Mouse (Mus musculus) embryonic facial prominence, embryonic 12.5 days (tissue): ENCODE results near the gene Nup214. TPM values are rescaled to one million over a fixed set of nuclear protein-coding genes. Genes with fewer than 3 reads are reported as not detected.

Source experiments
- ATAC-seq: fragments of 200-750 bp; cut with Nextera tagmentation; 2 replicates; pipeline ENCODE4 v1.8.0; 2017; ENCODE audit not compliant: insufficient number of reproducible peaks, insufficient read depth, low FRiP score, low TSS enrichment
- H3K27ac ChIP-seq: fragments of 300-500 bp; sonication (generic); 2 replicates; pipeline ENCODE4 v1.5.1; 2016; ENCODE audit warnings: mild to moderate bottlenecking
- H3K27me3 ChIP-seq: fragments of 300-500 bp; sonication (generic); 2 replicates; pipeline ENCODE4 v1.6.1; 2016; ENCODE audit warnings: mild to moderate bottlenecking, moderate library complexity
- H3K36me3 ChIP-seq: fragments of 300-500 bp; sonication (generic); 2 replicates; pipeline ENCODE4 v1.6.1; 2016; ENCODE audit warnings: mild to moderate bottlenecking
- H3K4me1 ChIP-seq: fragments of 300-500 bp; sonication (generic); 2 replicates; pipeline ENCODE4 v1.6.1; 2016
- H3K4me2 ChIP-seq: fragments of 300-500 bp; sonication (generic); replicated peaks from 2 replicates; pipeline ENCODE4 v1.6.1; 2016; ENCODE audit warnings: mild to moderate bottlenecking, moderate library complexity
- H3K4me3 ChIP-seq: fragments of 300-500 bp; sonication (generic); 2 replicates; pipeline ENCODE4 v1.5.1; 2016; ENCODE audit warnings: mild to moderate bottlenecking
- H3K9ac ChIP-seq: fragments of 300-500 bp; sonication (generic); 2 replicates; pipeline ENCODE4 v1.6.1; 2016; ENCODE audit warnings: mild to moderate bottlenecking, moderate library complexity
- H3K9me3 ChIP-seq: fragments of 300-500 bp; sonication (generic); 2 replicates; pipeline ENCODE4 v1.6.1; 2016; ENCODE audit warnings: mild to moderate bottlenecking, moderate library complexity
- WGBS: fragments of 180-500 bp; shearing (Covaris S2); methylation state at CpG from one replicate; pipeline ENCODE4 v1.1.7; 2016; 5-methylcytosine and 5-hydroxymethylcytosine counted together
- polyA plus RNA-seq: library from polyadenylated mRNA; unstranded; fragments of >200 nt; fragmentation: Nextera tagmentation; extraction: Ambion mirVana; gene quantifications from 2 replicates; pipeline ENCODE4 v1.2.1, GENCODE M21; 2016

The Nup214 gene
- polyA plus RNA-seq, 1 experiment from 2014 or later: 81.1 TPM

DNA sequence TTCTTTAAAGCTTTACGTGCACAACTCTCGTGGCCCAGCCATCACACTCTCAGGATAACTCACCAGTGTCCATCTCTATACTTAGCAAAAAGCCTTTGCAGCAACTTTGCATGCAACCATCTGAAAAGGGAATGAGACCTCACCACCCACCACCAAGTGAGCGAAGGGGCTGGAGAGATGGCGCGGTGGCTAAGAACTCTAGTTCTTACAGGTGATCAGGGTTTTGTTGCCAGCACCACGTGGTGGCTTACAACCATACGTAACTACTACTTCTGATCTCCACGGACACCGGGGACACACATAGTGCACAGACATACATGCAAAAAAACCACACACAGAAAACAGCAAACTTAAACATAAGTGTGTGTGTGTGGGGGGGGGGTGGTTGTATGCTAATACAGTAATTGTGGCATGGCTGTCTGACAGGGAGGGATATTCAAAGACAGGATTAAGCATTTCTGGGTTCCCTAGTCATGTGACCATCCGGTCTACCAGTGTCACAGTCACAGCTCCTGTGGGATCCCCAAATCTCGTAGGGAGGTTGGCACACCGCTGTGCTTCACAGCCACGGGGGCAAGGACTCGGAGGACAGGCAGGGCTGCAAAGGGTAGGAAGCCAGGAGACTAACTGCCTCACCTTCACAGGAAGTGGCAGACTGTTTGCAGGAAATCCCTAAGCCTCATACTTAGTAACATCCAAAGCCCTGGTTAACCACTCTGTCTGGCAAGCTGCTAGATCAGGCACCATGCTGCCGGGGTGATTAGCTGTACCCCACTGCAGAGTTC lies 88.6 kb downstream of the Nup214 start:
- H3K4me3 ChIP-seq: no peak overlapping the region
- H3K9me3 ChIP-seq: no peaks in the 10 kb centered on the region
- H3K27ac ChIP-seq: no peak overlapping the region
- H3K36me3 ChIP-seq: no peaks in the 10 kb centered on the region
- 0 out of 2 replicates have a peak, but pooled peaks cover 13% of the 10 kb centered on the region for H3K4me1 ChIP-seq
- H3K9ac ChIP-seq: no peak overlapping the region
- ATAC-seq: no peak
- WGBS: 86% methylated on average over 15 of the region's 15 CpGs
- no peak overlapping the region for H3K4me2 ChIP-seq
- no peaks in the 10 kb centered on the region for H3K27me3 ChIP-seq

DNA sequence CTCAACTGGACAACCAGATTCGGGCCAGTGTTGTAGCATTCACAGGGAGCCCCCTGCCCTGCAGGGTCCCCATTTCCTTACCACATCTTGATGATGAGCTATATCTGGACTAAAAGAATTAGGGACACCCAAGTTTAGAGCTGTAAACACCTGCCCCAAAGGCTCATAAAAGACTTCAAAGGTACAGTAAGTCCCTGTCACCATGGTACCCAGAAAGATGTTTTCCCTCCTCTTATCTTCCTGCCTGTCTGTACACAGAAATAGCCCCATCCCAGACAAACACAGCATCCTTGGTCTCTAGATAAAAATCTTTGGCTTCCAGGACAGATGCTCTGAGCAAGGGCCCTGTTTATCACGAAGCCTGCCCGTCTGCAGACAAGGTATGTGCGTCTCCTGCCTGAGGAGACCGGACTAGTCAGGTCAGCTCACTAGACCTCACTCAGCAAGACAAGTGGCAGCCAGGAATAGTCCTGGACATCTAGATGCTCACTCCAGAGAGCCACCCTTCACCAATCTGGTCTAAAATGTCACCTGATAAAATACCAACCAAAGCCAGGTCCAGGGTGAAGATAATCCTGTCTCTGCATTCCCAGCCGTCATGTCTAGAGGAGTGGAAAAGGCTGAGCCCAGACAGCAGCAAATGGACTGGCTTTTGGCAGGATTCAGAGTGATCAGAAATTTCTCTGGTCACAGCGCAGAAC lies 89.4 kb downstream of the Nup214 start:
- 84% methylated on average over 7 of the region's 7 CpGs for WGBS
- H3K9me3 ChIP-seq: no peaks in the 10 kb centered on the region
- H3K27ac ChIP-seq: no peak overlapping the region
- no peak overlapping the region for H3K4me2 ChIP-seq
- no peak overlapping the region for H3K4me3 ChIP-seq
- no peaks in the 10 kb centered on the region for H3K27me3 ChIP-seq
- H3K4me1 ChIP-seq: 0 out of 2 replicates have a peak, but pooled peaks cover 16% of the 10 kb centered on the region
- no peak for ATAC-seq
- H3K36me3 ChIP-seq: no peaks in the 10 kb centered on the region
- H3K9ac ChIP-seq: no peak overlapping the region

GRCm38 (mm10) chr2:32064913-32065312 lies 90.7 kb downstream of the Nup214 start:
- Histone ChIP-seq H3K36me3 (no peaks in the 10 kb centered on the region), H3K9me3 (no peaks in the 10 kb centered on the region), H3K27ac (no peak overlapping the region), H3K27me3 (0 out of 2 replicates have a peak, but pooled peaks cover 4% of the 10 kb centered on the region), H3K4me2 (no peak overlapping the region), H3K4me1 (0 out of 2 replicates have a peak, but pooled peaks cover 19% of the 10 kb centered on the region), H3K4me3 (no peak overlapping the region), H3K9ac (no peak overlapping the region)
- ATAC-seq: no peak
- 71% methylated on average over 13 of the region's 13 CpGs for WGBS

DNA sequence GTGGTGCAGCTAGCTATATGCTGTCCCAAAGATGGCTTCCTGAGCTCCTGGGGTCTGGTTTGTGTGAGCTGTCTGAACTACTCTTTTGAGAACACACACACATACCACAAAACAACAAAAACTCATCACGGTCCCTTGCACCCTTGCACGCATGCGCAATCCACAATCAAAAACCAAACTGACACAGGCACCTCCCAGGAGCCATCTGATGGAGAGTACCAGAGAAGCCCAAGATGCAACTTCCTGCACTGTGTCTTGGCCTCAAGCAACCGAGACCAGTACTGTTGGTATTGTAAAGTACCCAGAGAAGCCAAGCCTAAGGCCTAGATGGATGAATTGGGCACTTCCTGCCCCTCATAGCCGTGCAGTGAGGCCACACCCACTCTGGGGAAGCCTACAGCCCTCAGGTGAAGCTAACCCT lies 91.1 kb downstream of the Nup214 start:
- 0 out of 2 replicates have a peak, but pooled peaks cover 16% of the 10 kb centered on the region for H3K4me1 ChIP-seq
- 0 out of 2 replicates have a peak, but pooled peaks cover 4% of the 10 kb centered on the region for H3K27me3 ChIP-seq
- no peak for ATAC-seq
- no peak overlapping the region for H3K4me2 ChIP-seq
- 69% methylated on average over 5 of the region's 5 CpGs for WGBS
- H3K27ac ChIP-seq: no peak overlapping the region
- no peak overlapping the region for H3K4me3 ChIP-seq
- H3K9me3 ChIP-seq: no peaks in the 10 kb centered on the region
- no peak overlapping the region for H3K9ac ChIP-seq
- H3K36me3 ChIP-seq: no peaks in the 10 kb centered on the region

- 80% methylated on average over 4 of the region's 4 CpGs for WGBS
- no peaks in the 10 kb centered on the region for H3K9me3 ChIP-seq
- H3K36me3 ChIP-seq: no peaks in the 10 kb centered on the region
- H3K4me2 ChIP-seq: no peak overlapping the region
- H3K4me3 ChIP-seq: no peak overlapping the region
- H3K4me1 ChIP-seq: 0 out of 2 replicates have a peak, but pooled peaks cover 13% of the 10 kb centered on the region
- 0 out of 2 replicates have a peak, but pooled peaks cover 4% of the 10 kb centered on the region for H3K27me3 ChIP-seq
- ATAC-seq: no peak
- no peak overlapping the region for H3K27ac ChIP-seq
- no peak overlapping the region for H3K9ac ChIP-seq
Observed at GRCm38 (mm10) chr2:32066005-32066404, 91.8 kb downstream of the Nup214 start.

GRCm38 (mm10) chr2:32068811-32069607 lies 94.8 kb downstream of the Nup214 start:
- Histone ChIP-seq H3K36me3 (no peaks in the 10 kb centered on the region), H3K9me3 (no peaks in the 10 kb centered on the region), H3K4me1 (0 out of 2 replicates have a peak, but pooled peaks cover 13% of the 10 kb centered on the region), H3K27ac (no peak overlapping the region), H3K4me3 (no peak overlapping the region), H3K9ac (no peak overlapping the region), H3K4me2 (peak overlapping the region; percentile 34), H3K27me3 (0 out of 2 replicates have a peak, but pooled peaks cover 4% of the 10 kb centered on the region)
- WGBS: 54% methylated on average over 31 of the region's 31 CpGs
- ATAC-seq: no peak

DNA sequence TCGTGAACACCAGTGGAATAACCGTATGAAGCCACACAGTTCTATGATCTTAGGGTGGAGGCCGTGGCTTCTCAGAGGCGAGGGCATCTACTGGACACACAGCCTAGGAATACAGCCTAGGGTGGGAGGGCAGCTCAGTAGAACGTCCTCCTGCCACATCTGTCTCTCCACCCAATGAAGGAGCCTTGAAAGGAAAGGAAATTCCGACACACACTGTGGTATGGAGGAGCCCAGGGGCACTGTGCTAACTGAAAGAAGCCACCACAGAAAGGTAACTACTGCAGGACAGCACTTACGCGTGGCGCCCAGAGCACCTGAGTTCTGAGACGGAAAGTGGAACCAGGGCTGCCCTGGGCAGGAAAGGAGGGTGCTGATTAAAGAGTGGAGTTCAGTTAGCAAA lies 96.5 kb downstream of the Nup214 start:
- Histone ChIP-seq H3K9ac (no peak overlapping the region), H3K27me3 (0 out of 2 replicates have a peak, but pooled peaks cover 4% of the 10 kb centered on the region), H3K4me3 (no peak overlapping the region), H3K4me2 (no peak overlapping the region), H3K36me3 (no peaks in the 10 kb centered on the region), H3K4me1 (0 out of 2 replicates have a peak, but pooled peaks cover 10% of the 10 kb centered on the region), H3K27ac (no peak overlapping the region), H3K9me3 (no peaks in the 10 kb centered on the region)
- no peak for ATAC-seq
- WGBS: 89% methylated on average over 10 of the region's 10 CpGs

DNA sequence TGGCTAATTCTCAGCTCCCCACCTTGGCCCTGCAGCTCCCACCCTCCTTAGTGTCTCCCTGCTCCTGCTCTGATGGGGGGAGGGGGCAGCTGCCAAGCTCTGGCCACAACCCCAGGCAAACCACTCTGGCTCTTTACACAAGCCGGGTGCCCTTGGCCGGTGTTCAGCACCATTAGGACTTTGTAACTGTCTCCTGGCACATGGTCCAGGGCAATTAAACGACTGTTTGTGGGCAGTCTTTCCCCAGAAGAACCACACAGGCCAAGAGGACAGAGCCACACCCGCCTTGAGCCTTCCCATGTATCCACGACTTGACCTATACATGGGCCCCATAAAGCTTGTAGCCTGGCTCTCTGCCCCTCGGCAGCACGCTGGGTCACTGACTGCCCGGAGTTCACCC lies 100.2 kb downstream of the Nup214 start:
- Histone ChIP-seq H3K36me3 (no peaks in the 10 kb centered on the region), H3K4me3 (no peak overlapping the region), H3K4me1 (peaks cover 8% of the 10 kb centered on the region; the same call in 1 of the 2 replicates), H3K27me3 (0 out of 2 replicates have a peak, but pooled peaks cover under 1% of the 10 kb centered on the region), H3K27ac (no peak overlapping the region), H3K9me3 (no peaks in the 10 kb centered on the region), H3K9ac (no peak overlapping the region), H3K4me2 (no peak overlapping the region)
- 69% methylated on average over 8 of the region's 8 CpGs for WGBS
- no peak for ATAC-seq

GRCm38 (mm10) chr2:32075368-32075767 lies 101.1 kb downstream of the Nup214 start:
- Histone ChIP-seq H3K4me3 (no peak overlapping the region), H3K27ac (no peak overlapping the region), H3K4me2 (no peak overlapping the region), H3K4me1 (peaks cover 8% of the 10 kb centered on the region; the same call in 1 of the 2 replicates), H3K9ac (no peak overlapping the region), H3K27me3 (no peaks in the 10 kb centered on the region), H3K36me3 (no peaks in the 10 kb centered on the region), H3K9me3 (no peaks in the 10 kb centered on the region)
- no peak for ATAC-seq
- WGBS: 57% methylated on average over 7 of the region's 7 CpGs

- no peak overlapping the region for H3K4me3 ChIP-seq
- 0 out of 2 replicates have a peak overlapping the region, but pooled peaks have one; percentile 46 for H3K27ac ChIP-seq
- no peak overlapping the region for H3K9ac ChIP-seq
- H3K27me3 ChIP-seq: peaks cover 19% of the 10 kb centered on the region
- H3K9me3 ChIP-seq: no peaks in the 10 kb centered on the region
- WGBS: 83% methylated on average over 10 of the region's 10 CpGs
- ATAC-seq: no peak
- H3K36me3 ChIP-seq: no peaks in the 10 kb centered on the region
- no peak overlapping the region for H3K4me2 ChIP-seq
- peaks cover 8% of the 10 kb centered on the region; the same call in 1 of the 2 replicates for H3K4me1 ChIP-seq
Observed at GRCm38 (mm10) chr2:32077744-32078143, 103.5 kb downstream of the Nup214 start.

DNA sequence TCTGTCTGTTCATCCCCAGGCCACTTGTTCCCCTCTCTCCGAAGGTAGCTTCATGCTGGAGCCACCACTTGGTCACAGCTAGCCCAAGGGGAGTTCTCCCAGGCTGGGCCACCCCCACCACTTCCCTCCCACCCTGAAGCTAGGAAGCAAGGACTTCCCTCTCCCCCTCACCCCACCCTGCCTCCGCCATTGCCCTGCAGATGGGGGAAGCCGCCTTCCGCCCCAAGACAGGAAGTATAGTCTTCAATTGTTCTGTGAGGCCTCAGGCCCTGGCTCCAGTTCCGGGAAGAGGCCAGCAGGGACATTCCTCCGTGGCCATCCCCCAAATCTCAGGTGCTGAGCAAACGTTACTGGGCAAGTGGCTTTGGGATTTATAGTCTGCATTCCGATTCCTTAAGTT lies 104.3 kb downstream of the Nup214 start:
- H3K9me3 ChIP-seq: no peaks in the 10 kb centered on the region
- 0 out of 2 replicates have a peak overlapping the region, but pooled peaks have one; percentile 46 for H3K27ac ChIP-seq
- H3K9ac ChIP-seq: 0 out of 2 replicates have a peak overlapping the region, but pooled peaks have one; percentile 19
- H3K4me3 ChIP-seq: no peak overlapping the region
- 38% methylated on average over 8 of the region's 8 CpGs for WGBS
- no peaks in the 10 kb centered on the region for H3K36me3 ChIP-seq
- H3K4me1 ChIP-seq: peaks cover 13% of the 10 kb centered on the region
- no peak overlapping the region for H3K4me2 ChIP-seq
- no peak for ATAC-seq
- peaks cover 27% of the 10 kb centered on the region for H3K27me3 ChIP-seq
